Mouse (Mus musculus) forelimb bud, embryonic 11.5 days (tissue): Measurements from ENCODE around the gene Vps29.

ENCODE experiments used
- DNase-seq: peaks from one replicate; pipeline ENCODE4 v3.0.0-alpha.2; 2012; ENCODE audit warnings: low read depth, low spot score

Gene Vps29

GRCm38 (mm10) chr5:122399871-122400270, 45.7 kb downstream of the Vps29 start:
- DNase-seq = no peak

GRCm38 (mm10) chr5:122400628-122401302, 46.6 kb downstream of the Vps29 start:
- DNase-seq = no peak

- peak; percentile 62 for DNase-seq
Observed at GRCm38 (mm10) chr5:122401303-122401640, 47.1 kb downstream of the Vps29 start.

- no peak for DNase-seq
Observed at GRCm38 (mm10) chr5:122402160-122402559, 48.0 kb downstream of the Vps29 start.

- no peak for DNase-seq
Observed at GRCm38 (mm10) chr5:122402772-122403171, 48.6 kb downstream of the Vps29 start.

GRCm38 (mm10) chr5:122403362-122403761, 49.2 kb downstream of the Vps29 start:
- no peak for DNase-seq

GRCm38 (mm10) chr5:122405537-122405936, 51.4 kb downstream of the Vps29 start:
- DNase-seq = no peak

- no peak for DNase-seq
Observed at GRCm38 (mm10) chr5:122409692-122410645, 55.8 kb downstream of the Vps29 start.

GRCm38 (mm10) chr5:122411892-122412291, 57.7 kb downstream of the Vps29 start:
- DNase-seq = no peak

GRCm38 (mm10) chr5:122412826-122413225, 58.7 kb downstream of the Vps29 start:
- DNase-seq = no peak

GRCm38 (mm10) chr5:122414351-122414750, 60.2 kb downstream of the Vps29 start:
- no peak for DNase-seq
